Mouse (Mus musculus): ENCODE data around the gene Trappc4. TPM values are rescaled to one million over a fixed set of nuclear protein-coding genes. Genes with fewer than 3 reads are reported as not detected.

Trappc4 gene
- total and polyA plus RNA-seq, 2 experiments, result 28.0 to 31.0 TPM

DNA sequence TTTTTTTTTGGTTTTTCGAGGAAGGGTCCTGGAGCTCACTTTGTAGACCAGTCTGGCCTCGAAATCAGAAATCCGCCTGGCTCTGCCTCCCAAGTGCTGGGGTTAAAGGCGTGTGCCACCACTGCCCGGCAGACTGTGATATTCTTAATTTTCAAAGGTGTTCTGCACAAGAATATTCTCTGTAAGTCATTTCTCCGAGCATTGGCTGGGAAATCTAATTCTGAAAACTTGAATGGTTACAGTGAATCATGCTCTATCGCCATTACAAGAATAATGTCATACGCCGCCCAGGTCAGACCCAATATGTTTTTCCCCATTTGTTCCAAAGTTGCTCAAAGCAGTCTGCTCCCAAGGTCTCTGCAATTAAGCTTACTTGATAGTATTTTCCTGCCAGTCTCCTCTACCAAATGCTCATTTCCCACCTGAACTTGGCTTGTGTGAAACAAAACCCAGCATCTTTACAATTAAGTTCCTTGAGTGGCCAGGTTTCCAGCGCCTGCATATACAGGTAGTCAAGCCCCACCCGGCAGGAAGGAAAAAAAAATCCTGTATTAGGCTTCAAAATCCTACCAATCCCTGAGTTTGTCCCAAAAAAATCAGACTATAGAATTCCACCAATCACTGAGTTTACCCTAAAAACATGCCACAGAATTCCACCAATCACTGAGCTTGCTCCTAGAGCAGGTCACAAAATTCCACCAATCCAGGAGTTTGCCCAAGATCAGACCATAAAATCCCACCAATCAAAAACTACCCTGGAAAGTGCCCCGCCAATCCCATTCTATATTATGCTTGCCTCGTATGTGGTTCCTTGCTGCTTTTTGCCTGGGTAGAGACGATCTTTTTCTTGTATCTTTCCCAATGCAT, 11.4 kb upstream of the Trappc4 start, which contains the start of gene Ccdc84:
Gene Ccdc84 (minus strand): TSS at position 51 of the 867 bp plus-strand sequence.
- Histone ChIP-seq H3K4me3 (ENCODE audit: insufficient read depth, low read depth, low read length) (peak within 1 kb of the TSS; percentile 84), H3K27me3 (ENCODE audit: control insufficient read depth, insufficient read depth, low read length) (no peaks in the 10 kb centered on the region), H3K9ac (ENCODE audit: low read depth, low read length) (peak within 1 kb of the TSS; percentile 88), H3K79me2 (ENCODE audit: control insufficient read depth, insufficient read depth, low read length) (peaks cover 6% of the 10 kb centered on the region; the same call in 1 of the 2 replicates), H3K27ac (replicated peaks; ENCODE audit: insufficient read depth, low read depth, low read length) (peak within 1 kb of the TSS; percentile 71), H3K36me3 (ENCODE audit: control insufficient read depth, insufficient read depth, low read length) (0 out of 2 replicates have a peak, but pooled peaks cover 2% of the 10 kb centered on the region), H3K4me1 (ENCODE audit: control insufficient read depth, insufficient read depth, low read length) (peaks cover 4% of the 10 kb centered on the region; the same call in 1 of the 2 replicates)
- TF ChIP-seq POLR2A (IDR thresholded peaks at IDR 0.05; ENCODE audit: extremely low read depth, insufficient read depth, low read length) (no peak), CTCF (IDR thresholded peaks at IDR 0.05; ENCODE audit: low read depth, low read length) (no peak)
- DNase-seq (ENCODE audit: extremely low read depth, low read depth, low spot score), result no peak
- WGBS, result 80% methylated on average over 14 of the region's 14 CpGs

DNA sequence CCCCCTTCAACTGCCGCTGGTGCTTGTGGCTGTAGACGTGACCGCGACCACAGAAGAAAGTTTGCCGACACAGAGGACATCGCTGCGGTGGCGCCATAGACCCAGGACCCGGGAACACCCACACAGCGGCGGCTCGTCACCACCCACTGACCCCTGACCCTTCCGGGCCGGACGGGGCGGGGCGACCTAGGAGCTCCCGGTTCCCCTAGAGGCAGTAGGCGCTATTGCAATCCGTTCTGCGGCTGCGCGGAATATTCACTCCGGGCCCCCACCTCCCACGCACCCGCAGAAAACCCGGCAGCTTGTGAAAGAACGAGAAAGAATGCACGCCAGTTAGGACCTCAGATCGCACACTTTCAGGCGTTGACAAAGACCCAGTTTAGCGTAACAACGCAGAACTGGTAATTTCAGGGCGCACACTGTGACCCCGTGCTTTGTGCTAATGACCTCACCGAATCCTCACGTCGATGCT, 10.5 kb upstream of the Trappc4 start:
- peak overlapping the region; percentile 71 for H3K27ac ChIP-seq (replicated peaks; ENCODE audit: insufficient read depth, low read depth, low read length)
- peaks cover 4% of the 10 kb centered on the region; the same call in 1 of the 2 replicates for H3K4me1 ChIP-seq (ENCODE audit: control insufficient read depth, insufficient read depth, low read length)
- DNase-seq (ENCODE audit: extremely low read depth, low read depth, low spot score), result peak; percentile 77
- WGBS, result under 1% methylated on average over 38 of the region's 38 CpGs
- H3K79me2 ChIP-seq (ENCODE audit: control insufficient read depth, insufficient read depth, low read length), result peaks cover 6% of the 10 kb centered on the region; the same call in 1 of the 2 replicates
- peak overlapping the region; percentile 84 for H3K4me3 ChIP-seq (ENCODE audit: insufficient read depth, low read depth, low read length)
- peak overlapping the region; percentile 88 for H3K9ac ChIP-seq (ENCODE audit: low read depth, low read length)
- peaks cover 3% of the 10 kb centered on the region for H3K36me3 ChIP-seq (ENCODE audit: control insufficient read depth, insufficient read depth, low read length)
- TF ChIP-seq CTCF (IDR thresholded peaks at IDR 0.05; ENCODE audit: low read depth, low read length) (peak; percentile 80), POLR2A (IDR thresholded peaks at IDR 0.05; ENCODE audit: extremely low read depth, insufficient read depth, low read length) (peak; percentile 84)
- H3K27me3 ChIP-seq (ENCODE audit: control insufficient read depth, insufficient read depth, low read length), result no peaks in the 10 kb centered on the region

DNA sequence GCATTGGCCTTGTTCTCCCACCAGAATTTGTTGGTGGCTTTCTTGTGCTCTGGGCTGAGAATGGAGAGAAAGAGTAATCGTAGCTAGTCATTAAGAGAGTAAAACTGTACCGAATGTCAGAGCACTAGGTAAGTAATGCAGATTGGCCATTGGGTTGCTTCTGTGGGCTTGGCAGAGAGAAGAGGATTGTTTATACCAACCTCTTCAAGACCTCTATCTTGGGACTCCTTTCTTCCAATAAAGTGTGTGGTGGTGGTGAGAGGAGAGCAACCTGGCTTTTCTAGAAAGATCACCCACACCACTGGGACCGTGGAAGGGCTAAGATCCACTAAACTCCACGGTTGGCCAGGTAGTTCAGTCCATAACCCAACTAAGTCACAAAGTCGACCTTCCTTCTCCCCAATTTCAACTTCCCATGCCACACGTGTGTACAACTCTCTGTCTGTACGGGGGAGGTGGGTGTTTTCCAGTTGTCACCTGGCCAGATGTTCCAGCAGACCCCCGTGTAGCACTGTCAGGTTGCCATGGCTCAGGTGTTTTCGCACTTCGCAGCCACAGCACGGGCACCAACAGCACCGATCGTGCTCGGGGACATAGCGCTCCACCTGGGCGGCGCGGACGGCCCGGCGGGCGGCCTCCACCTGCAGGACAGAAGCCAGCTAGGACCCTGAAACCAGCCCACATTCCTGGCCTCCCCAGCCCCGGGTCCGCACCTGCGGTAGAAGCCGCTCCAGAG, 9.9 kb upstream of the Trappc4 start:
- peak overlapping the region; percentile 84 for H3K4me3 ChIP-seq (ENCODE audit: insufficient read depth, low read depth, low read length)

DNA sequence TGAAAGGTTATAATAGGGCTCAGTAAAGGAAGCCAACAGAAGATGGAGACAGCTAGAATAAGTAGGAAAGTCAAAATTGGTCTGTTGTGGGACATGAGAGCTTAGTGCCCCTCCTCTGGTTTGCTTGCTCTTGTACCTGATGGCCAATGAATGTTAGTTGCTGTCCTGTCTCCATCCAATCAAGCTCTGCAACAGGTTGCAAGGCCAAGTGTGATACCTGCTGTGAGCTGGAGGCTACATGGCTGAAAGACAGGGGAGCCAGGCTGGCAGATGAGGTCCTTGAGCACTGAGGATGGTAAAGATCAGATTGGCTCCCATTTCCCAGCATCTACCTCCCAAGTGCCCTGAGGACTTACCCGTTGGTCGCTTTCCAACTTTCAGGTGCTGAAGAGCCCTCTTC, 5.4 kb upstream of the Trappc4 start:
- DNase-seq (ENCODE audit: extremely low read depth, low read depth, low spot score), result no peak
- H3K36me3 ChIP-seq (ENCODE audit: control insufficient read depth, insufficient read depth, low read length), result peaks cover 34% of the 10 kb centered on the region
- H3K9ac ChIP-seq (ENCODE audit: low read depth, low read length), result no peak overlapping the region

More for the DNA sequence above, 9.9 kb upstream of the Trappc4 start:
- Histone ChIP-seq H3K79me2 (ENCODE audit: control insufficient read depth, insufficient read depth, low read length) (peaks cover 6% of the 10 kb centered on the region; the same call in 1 of the 2 replicates), H3K9ac (ENCODE audit: low read depth, low read length) (peak overlapping the region; percentile 87), H3K36me3 (ENCODE audit: control insufficient read depth, insufficient read depth, low read length) (peaks cover 7% of the 10 kb centered on the region), H3K27me3 (ENCODE audit: control insufficient read depth, insufficient read depth, low read length) (no peaks in the 10 kb centered on the region), H3K27ac (replicated peaks; ENCODE audit: insufficient read depth, low read depth, low read length) (peak overlapping the region; percentile 68), H3K4me1 (ENCODE audit: control insufficient read depth, insufficient read depth, low read length) (peaks cover 4% of the 10 kb centered on the region; the same call in 1 of the 2 replicates)
- 4% methylated on average over 26 of the region's 26 CpGs for WGBS
- TF ChIP-seq POLR2A (IDR thresholded peaks at IDR 0.05; ENCODE audit: extremely low read depth, insufficient read depth, low read length), result no peak
- TF ChIP-seq CTCF (IDR thresholded peaks at IDR 0.05; ENCODE audit: low read depth, low read length), result no peak
- no peak for DNase-seq (ENCODE audit: extremely low read depth, low read depth, low spot score)

DNA sequence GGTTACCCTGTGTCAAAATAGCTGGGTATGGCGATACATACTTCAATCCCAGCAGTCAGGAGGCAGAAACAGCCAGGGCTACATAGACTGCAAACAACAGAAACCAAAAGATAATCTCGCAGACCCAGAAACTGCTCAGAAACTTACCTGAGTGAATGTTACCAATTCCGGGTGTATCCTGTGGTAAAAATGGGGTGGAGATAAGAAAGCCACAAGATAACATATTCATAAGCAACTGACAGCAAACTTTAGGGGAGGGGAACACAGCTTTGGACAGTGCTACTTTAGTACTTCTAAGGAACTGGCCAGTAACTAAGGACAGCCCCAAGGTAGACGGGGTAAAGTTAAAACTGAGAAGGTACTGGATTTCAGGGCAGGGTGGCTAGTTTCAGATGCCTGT, 4.9 kb upstream of the Trappc4 start:
- H3K4me1 ChIP-seq (ENCODE audit: control insufficient read depth, insufficient read depth, low read length), result peaks cover 7% of the 10 kb centered on the region
- no peak overlapping the region for H3K27ac ChIP-seq (replicated peaks; ENCODE audit: insufficient read depth, low read depth, low read length)
- H3K4me3 ChIP-seq (ENCODE audit: insufficient read depth, low read depth, low read length), result no peak overlapping the region
- H3K9ac ChIP-seq (ENCODE audit: low read depth, low read length), result no peak overlapping the region
- H3K79me2 ChIP-seq (ENCODE audit: control insufficient read depth, insufficient read depth, low read length), result peaks cover 6% of the 10 kb centered on the region; the same call in 1 of the 2 replicates
- WGBS, result 71% methylated on average over 4 of the region's 4 CpGs
- H3K36me3 ChIP-seq (ENCODE audit: control insufficient read depth, insufficient read depth, low read length), result peaks cover 34% of the 10 kb centered on the region
- no peak for TF ChIP-seq CTCF (IDR thresholded peaks at IDR 0.05; ENCODE audit: low read depth, low read length)
- no peak for TF ChIP-seq POLR2A (IDR thresholded peaks at IDR 0.05; ENCODE audit: extremely low read depth, insufficient read depth, low read length)
- DNase-seq (ENCODE audit: extremely low read depth, low read depth, low spot score), result no peak
- H3K27me3 ChIP-seq (ENCODE audit: control insufficient read depth, insufficient read depth, low read length), result no peaks in the 10 kb centered on the region

More for the DNA sequence above, 5.4 kb upstream of the Trappc4 start:
- peaks cover 8% of the 10 kb centered on the region for H3K4me1 ChIP-seq (ENCODE audit: control insufficient read depth, insufficient read depth, low read length)
- no peak for TF ChIP-seq CTCF (IDR thresholded peaks at IDR 0.05; ENCODE audit: low read depth, low read length)
- no peak for TF ChIP-seq POLR2A (IDR thresholded peaks at IDR 0.05; ENCODE audit: extremely low read depth, insufficient read depth, low read length)
- H3K27ac ChIP-seq (replicated peaks; ENCODE audit: insufficient read depth, low read depth, low read length), result no peak overlapping the region
- WGBS, result 79% methylated on average over 2 of the region's 2 CpGs
- peaks cover 6% of the 10 kb centered on the region; the same call in 1 of the 2 replicates for H3K79me2 ChIP-seq (ENCODE audit: control insufficient read depth, insufficient read depth, low read length)
- H3K27me3 ChIP-seq (ENCODE audit: control insufficient read depth, insufficient read depth, low read length), result no peaks in the 10 kb centered on the region
- no peak overlapping the region for H3K4me3 ChIP-seq (ENCODE audit: insufficient read depth, low read depth, low read length)

All from liver, adult 2 months (tissue).